Mouse (Mus musculus) intestine, embryonic 16.5 days (tissue): Measurements from ENCODE around the gene Olfr458. TPM values are rescaled to one million over a fixed set of nuclear protein-coding genes. Genes with fewer than 3 reads are reported as not detected.
"Not testable (repeated sequence)": the region's sequence is repeated elsewhere in the genome, so short reads cannot be mapped to it uniquely, and the experiment has no call there.

Experiments used
- ATAC-seq: fragments of 200-750 bp; cut with Nextera tagmentation; 2 replicates; pipeline ENCODE4 v1.8.0; 2017; ENCODE audit warnings: moderate TSS enrichment, moderate library complexity
- H3K27ac ChIP-seq: fragments of 300-500 bp; sonication (generic); 2 replicates; pipeline ENCODE4 v1.5.1; 2014; ENCODE audit warnings: mild to moderate bottlenecking, low read length
- H3K27me3 ChIP-seq: fragments of 300-500 bp; sonication (generic); replicated peaks from 2 replicates; pipeline ENCODE4 v1.6.1; 2014; ENCODE audit warnings: low read length, control low read depth, mixed read lengths; ENCODE audit not compliant: control insufficient read depth, insufficient read depth
- H3K36me3 ChIP-seq: fragments of 300-500 bp; sonication (generic); 2 replicates; pipeline ENCODE4 v1.6.1; 2014; ENCODE audit warnings: low read length, control low read depth; ENCODE audit not compliant: control insufficient read depth, insufficient read depth
- H3K4me1 ChIP-seq: fragments of 300-500 bp; sonication (generic); 2 replicates; pipeline ENCODE4 v1.6.1; 2014; ENCODE audit warnings: low read length, control low read depth, mixed read lengths; ENCODE audit not compliant: control insufficient read depth, insufficient read depth
- H3K4me2 ChIP-seq: fragments of 300-500 bp; sonication (generic); 2 replicates; pipeline ENCODE4 v1.6.1; 2014; ENCODE audit warnings: low read depth, low read length, control low read depth
- H3K4me3 ChIP-seq: fragments of 300-500 bp; sonication (generic); 2 replicates; pipeline ENCODE4 v1.5.1; 2014; ENCODE audit warnings: mild to moderate bottlenecking, low read length
- H3K9ac ChIP-seq: fragments of 300-500 bp; sonication (generic); 2 replicates; pipeline ENCODE4 v1.6.1; 2014; ENCODE audit warnings: low read depth, low read length
- H3K9me3 ChIP-seq: fragments of 300-500 bp; sonication (generic); 2 replicates; pipeline ENCODE4 v1.6.1; 2016; ENCODE audit warnings: low read length, control low read depth; ENCODE audit not compliant: control insufficient read depth
- WGBS: fragments of 180-500 bp; shearing (Covaris S2); extraction: QIAGEN DNeasy Blood & Tissue Kit; methylation state at CpG from one replicate; pipeline ENCODE4 v1.1.7; 2014; 5-methylcytosine and 5-hydroxymethylcytosine counted together
- polyA plus RNA-seq: library from polyadenylated mRNA; unstranded; fragments of >200 nt; fragmentation: Nextera tagmentation; extraction: Ambion mirVana; gene quantifications from 2 replicates; pipeline ENCODE4 v1.2.1, GENCODE M21; 2015

Gene Olfr458
- polyA plus RNA-seq, result not detected in 2 replicates

GRCm38 (mm10) chr6:42465096-42465495 lies at the start of gene Olfr458:
Olfr458 (minus strand) TSS chr6:42465196.
- Histone ChIP-seq H3K9ac (no peak within 1 kb of the TSS), H3K4me2 (no peak within 1 kb of the TSS), H3K36me3 (no peaks in the 10 kb centered on the region), H3K27me3 (no peaks in the 10 kb centered on the region), H3K4me1 (no peaks in the 10 kb centered on the region), H3K4me3 (no peak within 1 kb of the TSS), H3K27ac (no peak within 1 kb of the TSS), H3K9me3 (no peaks in the 10 kb centered on the region)
- no peak for ATAC-seq
- WGBS, result 78% methylated on average over 1 of the region's 1 CpGs

- 52% methylated on average over 1 of the region's 1 CpGs for WGBS
- Histone ChIP-seq H3K27ac (no peak overlapping the region), H3K4me3 (no peak overlapping the region)
These were observed 48.5 kb upstream of the Olfr458 start for GRCm38 (mm10) chr6:42513461-42513860.

GRCm38 (mm10) chr6:42509311-42509710 lies 44.3 kb upstream of the Olfr458 start:
- Histone ChIP-seq H3K9me3 (no peaks in the 10 kb centered on the region), H3K36me3 (no peaks in the 10 kb centered on the region), H3K4me2 (no peak overlapping the region), H3K27ac (no peak overlapping the region), H3K4me1 (no peaks in the 10 kb centered on the region), H3K9ac (no peak overlapping the region), H3K27me3 (no peaks in the 10 kb centered on the region), H3K4me3 (no peak overlapping the region)
- ATAC-seq, result no peak

More at GRCm38 (mm10) chr6:42513461-42513860, 48.5 kb upstream of the Olfr458 start:
- H3K4me2 ChIP-seq, result no peak overlapping the region
- no peaks in the 10 kb centered on the region for H3K36me3 ChIP-seq
- H3K4me1 ChIP-seq, result no peaks in the 10 kb centered on the region
- no peaks in the 10 kb centered on the region for H3K27me3 ChIP-seq
- ATAC-seq, result no peak
- H3K9me3 ChIP-seq, result no peaks in the 10 kb centered on the region
- H3K9ac ChIP-seq, result no peak overlapping the region

- H3K27ac ChIP-seq, result no peak overlapping the region
- no peak overlapping the region for H3K4me2 ChIP-seq
- WGBS, result 63% methylated on average over 2 of the region's 2 CpGs
- no peaks in the 10 kb centered on the region for H3K36me3 ChIP-seq
- H3K4me1 ChIP-seq, result no peaks in the 10 kb centered on the region
- H3K9me3 ChIP-seq, result no peaks in the 10 kb centered on the region
- no peak for ATAC-seq
- no peaks in the 10 kb centered on the region for H3K27me3 ChIP-seq
- H3K4me3 ChIP-seq, result no peak overlapping the region
- no peak overlapping the region for H3K9ac ChIP-seq
These were observed 38.5 kb upstream of the Olfr458 start for GRCm38 (mm10) chr6:42503478-42503877.

- H3K9ac ChIP-seq, result no peak overlapping the region
- H3K4me3 ChIP-seq, result no peak overlapping the region
- no peak for ATAC-seq
- WGBS, result 76% methylated on average over 1 of the region's 1 CpGs
- H3K36me3 ChIP-seq, result no peaks in the 10 kb centered on the region
- no peak overlapping the region for H3K4me2 ChIP-seq
- no peaks in the 10 kb centered on the region for H3K4me1 ChIP-seq
- no peaks in the 10 kb centered on the region for H3K27me3 ChIP-seq
- no peak overlapping the region for H3K27ac ChIP-seq
- no peaks in the 10 kb centered on the region for H3K9me3 ChIP-seq
These were observed 24.7 kb upstream of the Olfr458 start for GRCm38 (mm10) chr6:42489731-42490130.

- Histone ChIP-seq H3K9me3 (no peaks in the 10 kb centered on the region), H3K27me3 (no peaks in the 10 kb centered on the region), H3K9ac (no peak within 1 kb of the TSS), H3K36me3 (no peaks in the 10 kb centered on the region), H3K4me2 (no peak within 1 kb of the TSS), H3K4me1 (no peaks in the 10 kb centered on the region), H3K27ac (no peak within 1 kb of the TSS), H3K4me3 (no peak within 1 kb of the TSS)
- 88% methylated on average over 1 of the region's 1 CpGs for WGBS
- no peak for ATAC-seq
These were observed 22.1 kb upstream of the Olfr458 start, which contains the start of gene Olfr456 for GRCm38 (mm10) chr6:42487114-42487513. Olfr456 (minus strand) TSS chr6:42487214.

GRCm38 (mm10) chr6:42484633-42485032 lies 19.6 kb upstream of the Olfr458 start:
- ATAC-seq, result no peak
- Histone ChIP-seq H3K9me3 (no peaks in the 10 kb centered on the region), H3K27me3 (no peaks in the 10 kb centered on the region), H3K4me3 (no peak overlapping the region), H3K27ac (no peak overlapping the region), H3K4me2 (no peak overlapping the region), H3K4me1 (no peaks in the 10 kb centered on the region), H3K9ac (no peak overlapping the region), H3K36me3 (no peaks in the 10 kb centered on the region)

- WGBS, result 67% methylated on average over 1 of the region's 1 CpGs
- no peaks in the 10 kb centered on the region for H3K4me1 ChIP-seq
- no peaks in the 10 kb centered on the region for H3K27me3 ChIP-seq
- H3K9ac ChIP-seq, result no peak within 1 kb of the TSS
- no peaks in the 10 kb centered on the region for H3K36me3 ChIP-seq
- no peaks in the 10 kb centered on the region for H3K9me3 ChIP-seq
- H3K4me3 ChIP-seq, result no peak within 1 kb of the TSS
- ATAC-seq, result no peak
- no peak within 1 kb of the TSS for H3K27ac ChIP-seq
- no peak within 1 kb of the TSS for H3K4me2 ChIP-seq
These were observed 11.2 kb upstream of the Olfr458 start, which contains the start of gene Olfr457 for GRCm38 (mm10) chr6:42476235-42476634. Olfr457 (minus strand) TSS chr6:42476335.

- H3K9me3 ChIP-seq, ATAC-seq, H3K4me2 ChIP-seq, H3K27me3 ChIP-seq, H3K4me3 ChIP-seq, H3K27ac ChIP-seq, H3K4me1 ChIP-seq, H3K36me3 ChIP-seq, H3K9ac ChIP-seq: not testable (repeated sequence)
- 93% methylated on average over 4 of the region's 4 CpGs for WGBS
These were observed 6.3 kb upstream of the Olfr458 start for GRCm38 (mm10) chr6:42471298-42471697.

- Histone ChIP-seq H3K36me3 (no peaks in the 10 kb centered on the region), H3K4me3 (no peak overlapping the region), H3K4me1 (no peaks in the 10 kb centered on the region), H3K9me3 (no peaks in the 10 kb centered on the region), H3K4me2 (no peak overlapping the region), H3K9ac (no peak overlapping the region), H3K27ac (no peak overlapping the region), H3K27me3 (no peaks in the 10 kb centered on the region)
- no peak for ATAC-seq
- 89% methylated on average over 4 of the region's 4 CpGs for WGBS
These were observed 5.5 kb upstream of the Olfr458 start for GRCm38 (mm10) chr6:42470542-42470941.
